Mouse (Mus musculus) stomach, postnatal 0 days (tissue): ENCODE measurements at regions not wholly inside any gene's neighbourhood (a gene's known extent, or its start where the extent isn't known, plus 50 kb on each side); places are given as distances from the start of the nearest gene placed in this dataset.

Experiments
- CTCF ChIP-seq: IDR thresholded peaks from 2 replicates; pipeline ENCODE4 v1.5.1; 2016; ENCODE audit warnings: antibody characterized with exemption, low read depth, mild to moderate bottlenecking, moderate library complexity
- EP300 ChIP-seq: optimal IDR thresholded peaks from 2 replicates; pipeline ENCODE3; 2016; ENCODE audit warnings: antibody characterized with exemption

DNA sequence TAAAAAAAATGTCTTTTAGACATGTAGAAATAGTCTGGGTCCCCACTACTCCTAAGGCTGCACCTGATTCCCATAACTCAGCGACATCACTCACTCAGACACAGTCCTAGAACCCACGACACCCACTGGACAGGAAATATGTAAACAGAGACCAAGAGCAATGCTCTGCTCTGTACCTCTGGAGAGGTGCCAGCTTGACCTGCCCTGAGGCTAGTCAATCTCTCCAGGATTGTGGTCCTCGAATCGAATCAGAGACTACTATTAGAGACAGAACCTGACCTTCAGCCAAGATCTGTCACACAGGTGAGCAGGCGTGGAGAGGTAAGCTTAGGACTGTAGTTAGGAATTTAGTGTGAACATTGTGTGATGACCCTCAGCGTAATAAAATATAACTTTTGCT lies 152.7 kb downstream of the Mycn start:
- TF ChIP-seq EP300 (no peak), CTCF (no peak)
